Mouse (Mus musculus) cerebellum, adult 2 months (tissue): ENCODE data around the gene Abca13.

Experiments used
- CTCF ChIP-seq: fragments of 200-500 bp; IDR thresholded peaks from 2 replicates; pipeline ENCODE4 v1.5.1; 2011; ENCODE audit warnings: low read depth, mild to moderate bottlenecking, control low read depth, low read length, moderate library complexity, borderline replicate concordance; ENCODE audit not compliant: insufficient read depth
- POLR2A ChIP-seq: fragments of 200-500 bp; IDR thresholded peaks from 2 replicates; pipeline ENCODE4 v1.6.1; 2011; ENCODE audit warnings: low read length, control low read depth, borderline replicate concordance; ENCODE audit not compliant: insufficient read depth

- TF ChIP-seq POLR2A (no peak), CTCF (no peak)
These were observed 241.1 kb downstream of the Abca13 start for GRCm38 (mm10) chr11:9432807-9433206.
